In the genomic region with DNA sequence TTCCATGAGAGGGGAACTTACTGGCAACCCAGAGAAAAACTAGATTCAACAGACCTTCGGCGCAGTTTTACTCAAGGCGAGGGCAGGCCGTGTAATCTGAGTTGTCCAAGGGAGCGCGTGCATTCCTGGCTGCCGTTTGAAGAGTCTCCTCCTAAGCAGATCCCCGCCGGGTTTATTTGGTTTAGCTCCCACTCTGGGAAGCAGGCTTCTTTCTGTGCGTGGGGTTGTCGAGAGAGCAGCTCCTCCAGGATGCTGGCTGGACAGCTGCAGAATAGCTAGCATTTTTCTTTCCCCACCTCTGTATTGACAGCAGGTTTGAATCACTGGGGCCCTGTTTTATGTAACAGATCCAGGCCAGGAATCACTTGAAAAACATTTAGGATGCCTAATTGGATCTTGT, we compare ENCODE assay signal across 8 mouse cellular contexts.
DNase-seq lines count a peak whose midpoint lies in the region; ATAC-seq and TF ChIP-seq lines count a peak whose summit lies in the region.

No protein-coding gene starts in this region.

- H3K4me3 ChIP-seq in midbrain, embryonic 15.5 days, result no peak overlapping the region
- no peak overlapping the region for H3K4me3 ChIP-seq in midbrain, embryonic 13.5 days (replicated peaks)
- H3K4me3 ChIP-seq in limb, embryonic 13.5 days, result no peak overlapping the region
- no peak overlapping the region for H3K4me3 ChIP-seq in stomach, postnatal 0 days (ENCODE audit: low read depth, low read length)

- no peak for TF ChIP-seq EP300 in stomach, postnatal 0 days (optimal IDR thresholded peaks at IDR 0.05)

- 0 out of 2 replicates have a peak, but pooled peaks have one; percentile 15 for ATAC-seq in midbrain, embryonic 15.5 days (replicated peaks)
- ATAC-seq in midbrain, embryonic 13.5 days, result no peak
- ATAC-seq in limb, embryonic 13.5 days (ENCODE audit: low FRiP score, low read depth), result peak; percentile 79
- ATAC-seq in stomach, postnatal 0 days (ENCODE audit: low FRiP score, low TSS enrichment), result 0 out of 2 replicates have a peak, but pooled peaks have one; percentile 17
- ATAC-seq in megakaryocyte progenitor cell, adult 5-6 weeks (replicated peaks; ENCODE audit: poor library complexity), result no peak

- 36% methylated on average over 11 of the region's 11 CpGs for WGBS in midbrain, embryonic 15.5 days
- WGBS in midbrain, embryonic 13.5 days, result 36% methylated on average over 11 of the region's 11 CpGs
- WGBS in limb, embryonic 13.5 days, result 6% methylated on average over 11 of the region's 11 CpGs
- 12% methylated on average over 11 of the region's 11 CpGs for WGBS in stomach, postnatal 0 days

- H3K36me3 ChIP-seq in midbrain, embryonic 15.5 days (replicated peaks), result no peaks in the 10 kb centered on the region
- no peaks in the 10 kb centered on the region for H3K36me3 ChIP-seq in midbrain, embryonic 13.5 days
- H3K36me3 ChIP-seq in limb, embryonic 13.5 days, result no peaks in the 10 kb centered on the region
- H3K36me3 ChIP-seq in stomach, postnatal 0 days (ENCODE audit: control insufficient read depth, insufficient read depth, low read length), result no peaks in the 10 kb centered on the region

- no peak overlapping the region for H3K4me2 ChIP-seq in midbrain, embryonic 15.5 days
- H3K4me2 ChIP-seq in midbrain, embryonic 13.5 days (replicated peaks), result no peak overlapping the region
- peak overlapping the region; percentile 12; the same call in 1 of the 2 replicates for H3K4me2 ChIP-seq in limb, embryonic 13.5 days (replicated peaks)
- no peak overlapping the region for H3K4me2 ChIP-seq in stomach, postnatal 0 days (replicated peaks; ENCODE audit: low read depth)

- no peak for TF ChIP-seq CTCF in stomach, postnatal 0 days (IDR thresholded peaks at IDR 0.05; ENCODE audit: low read depth)

- peaks cover 18% of the 10 kb centered on the region for H3K4me1 ChIP-seq in midbrain, embryonic 15.5 days
- H3K4me1 ChIP-seq in midbrain, embryonic 13.5 days (replicated peaks), result peaks cover 16% of the 10 kb centered on the region; the same call in 1 of the 2 replicates
- peaks cover 38% of the 10 kb centered on the region for H3K4me1 ChIP-seq in limb, embryonic 13.5 days
- 0 out of 2 replicates have a peak, but pooled peaks cover 4% of the 10 kb centered on the region for H3K4me1 ChIP-seq in stomach, postnatal 0 days (replicated peaks; ENCODE audit: control insufficient read depth, insufficient read depth)

- no peaks in the 10 kb centered on the region for H3K27me3 ChIP-seq in midbrain, embryonic 15.5 days (replicated peaks)
- H3K27me3 ChIP-seq in midbrain, embryonic 13.5 days, result no peaks in the 10 kb centered on the region
- no peaks in the 10 kb centered on the region for H3K27me3 ChIP-seq in limb, embryonic 13.5 days
- H3K27me3 ChIP-seq in stomach, postnatal 0 days (ENCODE audit: control insufficient read depth, insufficient read depth, low read length), result no peaks in the 10 kb centered on the region

- H3K9me3 ChIP-seq in midbrain, embryonic 15.5 days, result no peaks in the 10 kb centered on the region
- H3K9me3 ChIP-seq in midbrain, embryonic 13.5 days, result no peaks in the 10 kb centered on the region
- no peaks in the 10 kb centered on the region for H3K9me3 ChIP-seq in limb, embryonic 13.5 days
- H3K9me3 ChIP-seq in stomach, postnatal 0 days (ENCODE audit: control insufficient read depth, low read length), result no peaks in the 10 kb centered on the region

- intact Hi-C loops in heart, postnatal 14 days (cut with DNase I), result no loop called here

- H3K9ac ChIP-seq in midbrain, embryonic 15.5 days, result no peak overlapping the region
- no peak overlapping the region for H3K9ac ChIP-seq in midbrain, embryonic 13.5 days (replicated peaks)
- H3K9ac ChIP-seq in limb, embryonic 13.5 days, result no peak overlapping the region
- H3K9ac ChIP-seq in stomach, postnatal 0 days (ENCODE audit: low read length), result no peak overlapping the region

- DNase-seq in heart, adult 11 months, result peak; percentile 92
- DNase-seq in heart, postnatal 14 days, result no peak
- peak; percentile 33 for DNase-seq in stomach, postnatal 0 days (ENCODE audit: low spot score)
- no peak for DNase-seq in retina, postnatal 1 day

- 0 out of 2 replicates have a peak overlapping the region, but pooled peaks have one; percentile 3 for H3K27ac ChIP-seq in midbrain, embryonic 15.5 days
- no peak overlapping the region for H3K27ac ChIP-seq in midbrain, embryonic 13.5 days
- H3K27ac ChIP-seq in limb, embryonic 13.5 days, result peak overlapping the region; percentile 72
- H3K27ac ChIP-seq in stomach, postnatal 0 days (replicated peaks), result no peak overlapping the region; the same call in 1 of the 2 replicates

Comparison
In these comparisons a context has a peak if more than half of its experiments do, and no peak if none do; other contexts are left out.
1. DNase-seq: peak in heart, adult 11 months (single experiment) and stomach, postnatal 0 days (single experiment); none in heart, postnatal 14 days (0 of 2) and retina, postnatal 1 day (single experiment).
2. ATAC-seq: peak in midbrain, embryonic 15.5 days (single experiment), limb, embryonic 13.5 days (single experiment) and stomach, postnatal 0 days (single experiment); none in midbrain, embryonic 13.5 days (single experiment) and megakaryocyte progenitor cell, adult 5-6 weeks (single experiment).
3. H3K27ac ChIP-seq: peak in midbrain, embryonic 15.5 days (single experiment) and limb, embryonic 13.5 days (single experiment); none in midbrain, embryonic 13.5 days (single experiment) and stomach, postnatal 0 days (single experiment).